Mouse (Mus musculus): ENCODE data around the gene Fezf1. TPM values are rescaled to one million over a fixed set of nuclear protein-coding genes. Genes with fewer than 3 reads are reported as not detected.

Fezf1 gene
- polyA plus RNA-seq (2014; fragmentation: Illumina TruSeq; extraction: RNeasy Lipid Tissue Mini Kit (QIAGEN cat#74804); ENCODE audit: low read depth, low replicate concordance): not detected

DNA sequence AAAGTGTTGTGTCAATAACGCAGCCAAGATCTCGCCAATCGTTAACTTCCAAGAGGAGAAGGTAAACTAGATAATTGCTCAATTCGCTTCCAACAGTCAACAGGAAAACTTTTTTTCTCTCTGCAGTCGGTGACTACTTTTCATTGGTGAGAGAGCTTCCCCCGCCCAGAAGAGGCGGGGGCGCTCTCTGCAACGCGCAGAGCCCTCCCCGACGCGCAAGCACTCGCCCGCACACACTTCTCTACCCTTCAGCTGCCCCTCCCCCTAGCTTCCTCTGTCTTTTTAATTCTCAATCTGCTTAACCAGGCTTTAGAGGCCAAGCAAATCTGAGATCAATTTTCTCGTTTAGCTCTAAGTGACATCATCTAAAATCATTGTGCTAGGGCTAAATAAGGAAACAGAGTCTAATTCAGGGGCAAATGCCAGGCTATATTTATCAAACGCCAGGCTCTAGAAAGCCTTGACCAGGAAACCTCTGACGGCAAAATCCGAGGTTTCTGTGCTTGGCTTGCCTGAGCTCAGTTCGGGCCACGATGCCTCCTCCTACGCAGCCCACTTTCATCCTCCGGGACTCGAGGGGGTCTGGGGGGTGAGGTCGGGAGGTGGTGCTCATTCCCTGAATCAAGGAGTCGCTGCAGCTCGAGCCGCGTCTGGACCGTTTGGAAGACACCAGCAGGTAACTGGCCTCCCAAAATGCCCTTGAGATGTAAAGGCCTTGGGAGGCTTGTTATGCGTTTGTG, at the start of gene Fezf1:
TSS of gene Fezf1 (minus strand) at position 50 of the 740 bp plus-strand sequence.

Other genes starting within 250 kb of the Fezf1 start
- 357 TPM for gene Aass, start 115.4 kb downstream of the Fezf1 start, polyA plus RNA-seq (2014; fragmentation: Illumina TruSeq; extraction: RNeasy Lipid Tissue Mini Kit (QIAGEN cat#74804); ENCODE audit: low read depth, low replicate concordance)